Mouse (Mus musculus) intestine, embryonic 14.5 days (tissue): ENCODE measurements around the gene Gm38394. TPM values are rescaled to one million over a fixed set of nuclear protein-coding genes. Genes with fewer than 3 reads are reported as not detected.
"Not testable (repeated sequence)": the region's sequence is repeated elsewhere in the genome, so short reads cannot be mapped to it uniquely, and the experiment has no call there.

Experiments used
- ATAC-seq: fragments of 200-750 bp; cut with Nextera tagmentation; replicated peaks from 2 replicates; pipeline ENCODE4 v1.8.0; 2017; ENCODE audit warnings: low read depth, moderate number of reproducible peaks, moderate TSS enrichment, moderate library complexity; ENCODE audit not compliant: low FRiP score, low TSS enrichment
- DNase-seq: peaks from one replicate; pipeline ENCODE4 v3.0.0-alpha.2; 2018; ENCODE audit warnings: low spot score
- H3K27ac ChIP-seq: fragments of 300-500 bp; sonication (generic); 2 replicates; pipeline ENCODE4 v1.5.1; 2014; ENCODE audit warnings: low read depth, mild to moderate bottlenecking, control low read depth
- H3K27me3 ChIP-seq: fragments of 300-500 bp; sonication (generic); replicated peaks from 2 replicates; pipeline ENCODE4 v1.6.1; 2014; ENCODE audit warnings: low read length, control low read depth; ENCODE audit not compliant: control insufficient read depth, insufficient read depth
- H3K36me3 ChIP-seq: fragments of 300-500 bp; sonication (generic); 2 replicates; pipeline ENCODE4 v1.6.1; 2014; ENCODE audit warnings: low read length, control low read depth; ENCODE audit not compliant: control insufficient read depth, insufficient read depth
- H3K4me1 ChIP-seq: fragments of 300-500 bp; sonication (generic); replicated peaks from 2 replicates; pipeline ENCODE4 v1.6.1; 2014; ENCODE audit warnings: low read length, control low read depth, mixed read lengths; ENCODE audit not compliant: control insufficient read depth, insufficient read depth
- H3K4me2 ChIP-seq: fragments of 300-500 bp; sonication (generic); 2 replicates; pipeline ENCODE4 v1.6.1; 2014; ENCODE audit warnings: low read length
- H3K4me3 ChIP-seq: fragments of 300-500 bp; sonication (generic); 2 replicates; pipeline ENCODE4 v1.5.1; 2014; ENCODE audit warnings: low read depth, low read length, control low read depth, mixed read lengths
- H3K9ac ChIP-seq: fragments of 300-500 bp; sonication (generic); 2 replicates; pipeline ENCODE4 v1.6.1; 2014; ENCODE audit warnings: mild to moderate bottlenecking, low read length
- H3K9me3 ChIP-seq: fragments of 300-500 bp; sonication (generic); 2 replicates; pipeline ENCODE4 v1.6.1; 2016; ENCODE audit warnings: low read length, control low read depth; ENCODE audit not compliant: control insufficient read depth
- WGBS: fragments of 180-500 bp; shearing (Covaris S2); extraction: QIAGEN DNeasy Blood & Tissue Kit; methylation state at CpG from one replicate; pipeline ENCODE4 v1.1.7; 2014; 5-methylcytosine and 5-hydroxymethylcytosine counted together
- polyA plus RNA-seq: library from polyadenylated mRNA; unstranded; fragments of >200 nt; fragmentation: Nextera tagmentation; extraction: Ambion mirVana; gene quantifications from 2 replicates; pipeline ENCODE4 v1.2.1, GENCODE M21; 2014

The Gm38394 gene
- polyA plus RNA-seq, 1 experiment from 2014 or later: 11.7 TPM

GRCm38 (mm10) chr1:133670190-133670589 lies 9.1 kb upstream of the Gm38394 start:
- ATAC-seq: peak; percentile 77
- Histone ChIP-seq H3K27ac (peak overlapping the region; percentile 68), H3K4me3 (no peak overlapping the region), H3K27me3 (no peaks in the 10 kb centered on the region), H3K9me3 (no peaks in the 10 kb centered on the region), H3K4me1 (no peaks in the 10 kb centered on the region), H3K9ac (no peak overlapping the region), H3K4me2 (no peak overlapping the region), H3K36me3 (no peaks in the 10 kb centered on the region)
- WGBS: 65% methylated on average over 12 of the region's 12 CpGs
- DNase-seq: peak; percentile 66

GRCm38 (mm10) chr1:133668618-133669017 lies 7.5 kb upstream of the Gm38394 start:
- WGBS: 84% methylated on average over 3 of the region's 3 CpGs
- no peaks in the 10 kb centered on the region for H3K27me3 ChIP-seq
- no peaks in the 10 kb centered on the region for H3K36me3 ChIP-seq
- no peak for DNase-seq
- H3K9me3 ChIP-seq: no peaks in the 10 kb centered on the region
- no peak overlapping the region for H3K27ac ChIP-seq
- no peak overlapping the region for H3K9ac ChIP-seq
- no peak overlapping the region for H3K4me3 ChIP-seq
- peaks cover 7% of the 10 kb centered on the region; the same call in 1 of the 2 replicates for H3K4me1 ChIP-seq
- ATAC-seq: no peak
- no peak overlapping the region for H3K4me2 ChIP-seq

GRCm38 (mm10) chr1:133667721-133668120 lies 6.6 kb upstream of the Gm38394 start:
- Histone ChIP-seq H3K9ac (no peak overlapping the region), H3K4me2 (no peak overlapping the region), H3K27ac (no peak overlapping the region), H3K27me3 (no peaks in the 10 kb centered on the region), H3K9me3 (no peaks in the 10 kb centered on the region), H3K4me3 (no peak overlapping the region), H3K4me1 (peaks cover 7% of the 10 kb centered on the region; the same call in 1 of the 2 replicates), H3K36me3 (no peaks in the 10 kb centered on the region)
- WGBS: 50% methylated on average over 7 of the region's 7 CpGs
- no peak for DNase-seq
- no peak for ATAC-seq

- not testable (repeated sequence) for H3K27me3 ChIP-seq, H3K4me3 ChIP-seq, ATAC-seq, DNase-seq, H3K27ac ChIP-seq, H3K9me3 ChIP-seq, H3K4me1 ChIP-seq, H3K9ac ChIP-seq, H3K36me3 ChIP-seq, H3K4me2 ChIP-seq
- 85% methylated on average over 8 of the region's 8 CpGs for whole genome bisulfite sequencing
Observed at GRCm38 (mm10) chr1:133665713-133666112, 4.6 kb upstream of the Gm38394 start.

GRCm38 (mm10) chr1:133664203-133664970 lies 3.3 kb upstream of the Gm38394 start:
- H3K9ac ChIP-seq: no peak overlapping the region

GRCm38 (mm10) chr1:133663427-133663826 lies 2.3 kb upstream of the Gm38394 start:
- Histone ChIP-seq H3K27ac (peak overlapping the region; percentile 81), H3K36me3 (peaks cover 14% of the 10 kb centered on the region), H3K27me3 (no peaks in the 10 kb centered on the region), H3K4me3 (no peak overlapping the region), H3K9me3 (no peaks in the 10 kb centered on the region), H3K4me1 (peaks cover 23% of the 10 kb centered on the region), H3K9ac (no peak overlapping the region), H3K4me2 (no peak overlapping the region)
- no peak for ATAC-seq
- peak; percentile 51 for DNase-seq
- 51% methylated on average over 4 of the region's 4 CpGs for WGBS

More at GRCm38 (mm10) chr1:133664203-133664970, 3.3 kb upstream of the Gm38394 start:
- Histone ChIP-seq H3K4me2 (no peak overlapping the region), H3K36me3 (peaks cover 5% of the 10 kb centered on the region), H3K27me3 (no peaks in the 10 kb centered on the region), H3K27ac (peak overlapping the region; percentile 81), H3K9me3 (no peaks in the 10 kb centered on the region), H3K4me1 (peaks cover 14% of the 10 kb centered on the region), H3K4me3 (no peak overlapping the region)
- ATAC-seq (no peak), DNase-seq (peak; percentile 47)
- 65% methylated on average over 11 of the region's 11 CpGs for WGBS

GRCm38 (mm10) chr1:133662941-133663340 lies 1.8 kb upstream of the Gm38394 start:
- Histone ChIP-seq H3K4me3 (no peak overlapping the region), H3K9ac (no peak overlapping the region), H3K27me3 (no peaks in the 10 kb centered on the region), H3K4me1 (peaks cover 28% of the 10 kb centered on the region), H3K36me3 (peaks cover 19% of the 10 kb centered on the region), H3K9me3 (no peaks in the 10 kb centered on the region), H3K4me2 (no peak overlapping the region), H3K27ac (peak overlapping the region; percentile 81)
- 91% methylated on average over 7 of the region's 7 CpGs for WGBS
- ATAC-seq: no peak
- DNase-seq: peak; percentile 48

GRCm38 (mm10) chr1:133660466-133661202 lies 484 bp downstream of the Gm38394 start, which contains the start of gene Zbed6:
Gene Zbed6 (minus strand): TSS chr1:133660885.
- DNase-seq (peak; percentile 88), ATAC-seq (peak; percentile 85)
- Histone ChIP-seq H3K4me3 (peak within 1 kb of the TSS; percentile 93), H3K27ac (peak within 1 kb of the TSS; percentile 91), H3K4me1 (peaks cover 40% of the 10 kb centered on the region), H3K27me3 (no peaks in the 10 kb centered on the region), H3K36me3 (peaks cover 37% of the 10 kb centered on the region), H3K4me2 (peak within 1 kb of the TSS; percentile 93), H3K9ac (peak within 1 kb of the TSS; percentile 92), H3K9me3 (no peaks in the 10 kb centered on the region)
- under 1% methylated on average over 41 of the region's 41 CpGs for WGBS
